Mouse (Mus musculus) cerebellum, adult 11 months (tissue): ENCODE results near the gene Dcaf7.
A peak's percentile ranks its signal among the peaks of the same experiment; 100 is the strongest.
"Not testable (repeated sequence)": the region's sequence is repeated elsewhere in the genome, so short reads cannot be mapped to it uniquely, and the experiment has no call there.

Source experiments
- DNase-seq: peaks from one replicate; pipeline ENCODE4 v3.0.0; 2022

Dcaf7 gene

DNA sequence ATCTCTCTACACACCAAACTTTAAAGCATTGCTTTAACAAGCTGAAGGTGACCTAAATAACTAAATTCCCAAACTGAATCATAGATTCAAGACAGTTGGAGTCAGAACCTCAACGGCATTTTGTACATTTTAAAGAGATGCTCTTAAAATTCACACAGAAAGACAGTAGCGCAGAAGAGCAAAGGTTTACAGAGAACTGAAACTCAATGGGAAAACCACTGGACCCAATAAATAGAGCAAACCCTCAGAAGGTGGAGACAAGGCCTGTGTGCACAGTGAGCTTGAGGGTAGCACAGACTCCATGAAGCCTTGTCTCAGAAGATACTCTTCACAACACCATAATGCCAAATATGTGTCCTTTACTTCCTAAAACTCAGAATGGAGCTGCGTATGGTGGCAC, 9.1 kb downstream of the Dcaf7 start:
- no peak for DNase-seq

GRCm38 (mm10) chr11:106046584-106046983, 9.9 kb downstream of the Dcaf7 start:
- no peak for DNase-seq

DNA sequence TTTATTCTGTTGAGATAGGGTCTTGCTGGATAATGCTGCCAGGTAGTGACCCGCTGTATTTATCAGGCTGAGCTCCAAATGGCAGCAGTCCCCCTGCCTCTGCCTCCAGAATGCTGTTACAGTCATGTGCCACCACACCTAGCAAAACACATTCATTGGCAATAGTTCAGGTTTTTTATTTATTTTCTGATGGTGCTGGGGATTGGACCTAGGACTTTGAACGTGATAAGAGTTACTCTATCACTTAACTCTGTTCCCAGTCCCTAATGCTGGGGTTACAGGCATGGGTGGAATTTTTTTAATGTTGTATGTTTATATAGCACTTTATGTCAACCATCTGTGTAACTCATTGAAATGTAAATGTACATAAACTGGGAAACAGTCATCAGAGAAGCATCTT, 17.2 kb downstream of the Dcaf7 start:
- no peak for DNase-seq

- DNase-seq = no peak
Observed at GRCm38 (mm10) chr11:106054600-106054999, 17.9 kb downstream of the Dcaf7 start.

- DNase-seq = no peak
Observed at GRCm38 (mm10) chr11:106055341-106055740, 18.7 kb downstream of the Dcaf7 start.

DNA sequence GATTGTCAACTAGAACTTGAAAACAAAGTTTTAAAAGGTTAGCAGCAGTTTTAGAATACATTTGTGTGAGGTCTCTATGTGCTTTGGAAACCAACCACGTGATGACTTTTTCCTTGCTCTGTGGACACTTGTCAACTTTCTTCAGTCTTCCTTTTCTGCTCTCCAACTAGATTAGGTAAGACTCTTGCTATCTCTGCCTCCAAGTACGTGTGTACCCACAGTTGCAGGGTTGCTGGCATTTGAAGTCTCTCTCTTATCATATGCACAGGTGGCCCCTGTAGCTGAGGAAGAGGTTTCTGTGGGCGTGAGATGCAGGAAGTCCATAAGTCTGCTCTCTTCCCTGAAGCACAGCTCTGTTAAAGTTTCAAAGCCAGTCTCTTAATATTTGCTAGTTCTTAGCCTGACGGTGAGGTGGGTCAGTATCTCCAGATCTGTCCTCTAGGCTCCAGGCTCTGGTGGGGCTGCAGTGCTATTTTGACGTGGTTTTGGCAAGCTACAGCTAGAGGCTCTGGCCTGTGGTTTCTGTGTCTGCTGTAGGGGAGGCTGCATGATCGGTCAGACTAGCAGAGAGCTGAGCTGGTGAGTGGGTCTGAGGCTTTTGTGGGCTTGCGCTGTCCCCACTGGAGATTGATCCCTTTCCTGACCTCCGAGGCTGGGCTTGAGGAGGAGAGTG, 20.3 kb downstream of the Dcaf7 start:
- no peak for DNase-seq

GRCm38 (mm10) chr11:106058020-106058419, 21.3 kb downstream of the Dcaf7 start:
- no peak for DNase-seq

- no peak for DNase-seq
Observed at GRCm38 (mm10) chr11:106060549-106060948, 23.9 kb downstream of the Dcaf7 start.

GRCm38 (mm10) chr11:106061311-106061710, 24.6 kb downstream of the Dcaf7 start:
- DNase-seq = no peak

DNA sequence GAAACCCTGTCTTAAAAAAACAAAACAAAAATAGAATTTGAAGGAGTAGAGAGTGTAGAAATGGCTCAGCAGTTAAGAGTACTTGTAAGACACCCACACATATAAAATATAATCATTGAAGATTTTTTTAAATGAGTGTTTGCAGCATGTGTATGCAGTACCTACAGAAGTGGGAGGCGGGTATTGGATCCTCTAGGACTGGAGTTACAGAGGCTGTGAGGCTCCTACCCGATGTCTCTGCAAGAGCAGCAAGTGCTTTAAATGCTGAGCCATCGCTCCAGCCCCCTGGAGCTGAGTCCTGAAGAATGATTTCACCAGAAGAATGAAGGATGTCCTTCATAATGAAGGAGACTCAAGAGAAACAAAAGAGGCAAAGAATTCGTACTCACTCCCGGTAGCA, 27.1 kb downstream of the Dcaf7 start:
- no peak for DNase-seq

- no peak for DNase-seq
Observed at GRCm38 (mm10) chr11:106065073-106065922, 28.6 kb downstream of the Dcaf7 start.

DNA sequence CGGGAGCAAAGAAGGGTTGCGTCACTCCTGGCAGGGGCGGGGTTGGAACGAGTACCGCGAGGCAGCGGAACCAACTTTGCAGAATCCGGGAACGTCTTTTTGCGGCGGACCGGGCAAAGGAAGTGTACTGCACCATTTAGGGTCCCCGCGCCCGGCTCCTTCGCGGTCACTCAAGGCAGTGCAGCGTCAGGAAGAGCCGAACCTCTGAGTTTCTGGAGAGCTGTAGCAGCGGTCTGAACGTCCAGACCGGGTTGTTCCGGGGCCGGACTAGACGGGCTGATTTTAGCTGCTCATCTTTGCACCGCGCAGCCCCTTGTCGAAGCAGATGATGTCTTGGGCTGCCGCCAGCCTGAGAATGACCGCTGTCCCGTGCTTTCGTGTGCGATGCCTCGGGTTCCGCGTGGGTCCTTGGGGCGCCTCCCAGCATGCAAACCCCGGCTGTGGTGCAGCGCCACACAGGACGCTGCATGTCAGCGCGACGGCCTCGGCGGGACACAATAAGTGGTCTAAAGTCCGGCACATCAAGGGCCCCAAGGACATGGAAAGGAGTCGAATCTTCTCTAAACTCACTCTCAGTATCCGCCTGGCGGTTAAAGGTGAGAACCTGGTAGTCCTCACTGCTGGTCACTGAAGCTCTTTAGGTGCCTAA, 29.4 kb downstream of the Dcaf7 start, which contains the start of gene Taco1:
Taco1 (plus strand) TSS at position 139 of the 649 bp plus-strand sequence.
- peak; percentile 92 for DNase-seq

GRCm38 (mm10) chr11:106066616-106067015, 29.9 kb downstream of the Dcaf7 start:
- DNase-seq = not testable (repeated sequence)

- no peak for DNase-seq
Observed at GRCm38 (mm10) chr11:106073774-106074173, 37.1 kb downstream of the Dcaf7 start.

- peak; percentile 43 for DNase-seq
Observed at GRCm38 (mm10) chr11:106076321-106076720, 39.6 kb downstream of the Dcaf7 start.

DNA sequence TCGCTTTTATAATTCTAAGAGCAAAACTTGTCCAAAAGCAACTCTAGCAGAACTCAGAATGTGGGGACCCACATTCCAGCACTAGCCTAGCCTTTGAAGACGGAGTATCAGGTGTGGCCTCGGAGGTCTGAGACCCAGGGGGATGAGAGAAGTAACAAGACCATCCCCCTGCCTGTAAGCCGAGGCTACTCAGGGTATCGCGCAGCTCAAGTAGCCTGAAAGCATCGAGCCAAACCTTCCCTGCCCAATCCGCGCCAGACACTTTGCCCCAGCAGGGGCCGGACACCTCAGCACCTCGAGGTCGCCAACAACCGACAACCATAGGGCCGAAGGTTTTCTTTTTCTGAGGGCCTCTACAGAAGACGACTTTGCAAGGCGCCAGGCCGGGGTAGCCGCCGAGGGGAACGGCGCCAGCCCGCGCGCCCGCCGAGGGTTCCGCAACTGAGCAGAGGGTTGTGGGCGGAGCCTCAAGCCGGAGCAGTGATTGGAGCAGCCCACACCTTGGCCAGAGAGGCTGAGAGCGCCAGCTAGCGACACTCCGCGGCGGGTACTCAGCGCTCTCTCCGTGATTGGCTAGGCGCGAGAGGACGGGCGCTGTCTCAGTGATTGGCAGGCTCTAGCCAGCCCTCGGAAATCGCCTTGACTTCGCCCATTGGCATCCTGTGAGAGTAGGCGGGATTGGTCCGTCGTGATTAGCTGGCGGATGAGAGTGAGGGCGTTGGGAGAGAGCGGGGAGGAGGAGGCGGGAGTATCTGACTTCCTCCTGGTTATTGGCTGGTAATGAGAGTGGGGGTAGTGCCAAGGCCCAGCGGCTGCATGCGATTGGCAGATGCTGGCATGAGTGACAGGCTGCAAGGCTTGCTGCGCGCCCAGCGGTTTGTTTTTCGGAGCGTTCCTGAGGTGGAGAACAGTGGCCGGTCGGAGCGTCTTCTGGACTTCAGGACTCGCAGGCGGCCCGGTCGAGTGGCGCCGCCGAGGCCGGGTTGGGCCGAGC, 47.3 kb downstream of the Dcaf7 start, which contains the start of gene Map3k3:
Map3k3 (plus strand) TSS at position 906 of the 994 bp plus-strand sequence.
- peak; percentile 99 for DNase-seq

- peak; percentile 65 for DNase-seq
Observed at GRCm38 (mm10) chr11:106084911-106085561, 48.4 kb downstream of the Dcaf7 start.

DNA sequence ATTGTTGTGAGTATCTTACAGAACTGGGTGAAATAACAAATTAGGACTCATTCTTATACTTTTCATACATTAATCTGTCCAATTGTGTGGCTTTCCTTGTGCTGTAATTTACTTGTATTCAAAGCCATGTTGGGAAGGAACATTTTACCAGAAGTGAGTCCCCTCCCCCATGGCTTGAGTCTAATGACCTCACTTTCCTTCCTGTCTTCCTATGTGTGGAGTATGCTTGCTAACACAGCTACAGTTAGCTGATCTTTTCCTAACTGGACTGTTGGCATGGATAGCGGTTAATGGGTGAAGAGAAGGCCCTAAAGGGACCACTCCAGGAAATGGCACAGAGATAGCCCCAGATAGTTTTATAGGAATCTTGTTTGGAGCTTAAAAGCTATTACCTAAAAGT, 61.6 kb downstream of the Dcaf7 start:
- no peak for DNase-seq

DNA sequence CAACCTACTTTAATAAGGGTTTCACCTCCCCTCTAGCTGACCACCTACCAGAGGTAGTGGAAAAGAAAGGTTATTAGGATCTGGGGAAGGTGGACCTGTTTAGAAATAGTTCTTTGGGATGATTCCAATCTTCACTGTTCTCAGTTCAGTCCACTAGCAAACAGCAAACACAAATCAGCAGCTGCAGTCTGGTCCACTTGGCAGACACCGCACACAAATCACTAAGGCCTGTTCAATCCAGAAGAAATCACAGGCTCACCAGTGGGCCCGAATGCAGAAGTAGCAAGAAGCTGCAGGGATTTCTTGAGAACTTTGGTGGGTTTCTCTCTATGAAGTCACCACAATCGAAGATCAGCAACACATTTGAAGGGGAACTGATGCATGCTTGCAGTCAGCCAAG, 66.2 kb downstream of the Dcaf7 start:
- DNase-seq = no peak

DNA sequence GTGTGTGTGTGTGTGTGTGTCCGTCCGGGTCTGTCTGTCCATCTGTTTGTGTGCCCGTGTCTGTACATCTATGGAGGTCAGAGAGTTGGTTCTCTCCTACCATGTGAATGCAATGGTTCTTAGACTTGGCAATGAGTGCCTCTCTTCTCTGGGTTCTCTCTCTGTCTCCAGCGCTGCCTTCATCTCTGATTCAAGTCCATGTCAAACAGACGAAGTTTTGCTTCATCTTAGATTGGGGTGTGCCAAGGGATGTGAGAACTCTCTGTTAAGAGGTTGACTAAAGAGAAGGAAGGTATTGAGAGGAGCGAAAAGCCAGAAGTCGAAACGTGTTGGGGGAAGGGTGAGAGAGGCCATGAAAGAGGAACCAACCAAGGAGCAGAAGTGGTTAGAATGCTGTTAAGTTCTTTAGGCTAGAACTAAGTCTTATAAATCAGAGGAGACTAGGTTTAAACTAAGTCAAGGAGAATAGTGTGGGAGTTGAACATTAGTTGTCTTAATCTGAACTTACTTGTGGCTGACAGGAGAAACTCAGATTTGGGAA, 69.4 kb downstream of the Dcaf7 start:
- no peak for DNase-seq
